Mouse (Mus musculus) 3T3-L1 (cell line): ENCODE measurements around the gene Krt42.
A peak's percentile ranks its signal among the peaks of the same experiment; 100 is the strongest.
"Not testable (repeated sequence)": the region's sequence is repeated elsewhere in the genome, so short reads cannot be mapped to it uniquely, and the experiment has no call there.

Experiments
- DNase-seq: peaks from one replicate; pipeline ENCODE4 v3.0.0-alpha.2; 2015; ENCODE audit warnings: low read depth, low spot score

Krt42 gene

GRCm38 (mm10) chr11:100278759-100279158 is 9.1 kb upstream of the Krt42 start:
- no peak for DNase-seq

- DNase-seq = no peak
These were observed 8.2 kb upstream of the Krt42 start for GRCm38 (mm10) chr11:100277726-100278480.

GRCm38 (mm10) chr11:100275466-100275865 is 5.8 kb upstream of the Krt42 start:
- no peak for DNase-seq

GRCm38 (mm10) chr11:100274719-100275118 is 5.0 kb upstream of the Krt42 start:
- DNase-seq = no peak

GRCm38 (mm10) chr11:100271878-100272277 is 2.2 kb upstream of the Krt42 start:
- DNase-seq = no peak

GRCm38 (mm10) chr11:100262058-100262980 is 7.4 kb downstream of the Krt42 start:
- DNase-seq = no peak

GRCm38 (mm10) chr11:100261235-100261605 is 8.5 kb downstream of the Krt42 start:
- no peak for DNase-seq

GRCm38 (mm10) chr11:100260514-100261234 is 9.0 kb downstream of the Krt42 start, which contains the start of gene Krt17:
Krt17 (minus strand) TSS chr11:100261029.
- no peak for DNase-seq

- DNase-seq = no peak
These were observed 10.6 kb downstream of the Krt42 start for GRCm38 (mm10) chr11:100259079-100259478.

- DNase-seq = no peak
These were observed 11.7 kb downstream of the Krt42 start for GRCm38 (mm10) chr11:100257967-100258366.

GRCm38 (mm10) chr11:100255514-100255913 is 14.2 kb downstream of the Krt42 start:
- no peak for DNase-seq

- DNase-seq = peak; percentile 26
These were observed 15.1 kb downstream of the Krt42 start for GRCm38 (mm10) chr11:100254360-100255090.

GRCm38 (mm10) chr11:100248852-100249465 is 20.7 kb downstream of the Krt42 start, which contains the start of gene Krt16:
Krt16 (minus strand) TSS chr11:100248902.
- peak; percentile 40 for DNase-seq

GRCm38 (mm10) chr11:100246471-100246870 is 23.2 kb downstream of the Krt42 start:
- not testable (repeated sequence) for DNase-seq

GRCm38 (mm10) chr11:100240272-100240671 is 29.4 kb downstream of the Krt42 start:
- DNase-seq = not testable (repeated sequence)

- no peak for DNase-seq
These were observed 47.9 kb downstream of the Krt42 start for GRCm38 (mm10) chr11:100221741-100222140.

GRCm38 (mm10) chr11:100219304-100219703 is 50.4 kb downstream of the Krt42 start:
- DNase-seq = no peak
